Mouse (Mus musculus): ENCODE measurements around the gene Clec11a. TPM values are rescaled to one million over a fixed set of nuclear protein-coding genes. Genes with fewer than 3 reads are reported as not detected.

The Clec11a gene
- polyA plus RNA-seq, 1 experiment from 2014 or later, result 3.2 TPM

DNA sequence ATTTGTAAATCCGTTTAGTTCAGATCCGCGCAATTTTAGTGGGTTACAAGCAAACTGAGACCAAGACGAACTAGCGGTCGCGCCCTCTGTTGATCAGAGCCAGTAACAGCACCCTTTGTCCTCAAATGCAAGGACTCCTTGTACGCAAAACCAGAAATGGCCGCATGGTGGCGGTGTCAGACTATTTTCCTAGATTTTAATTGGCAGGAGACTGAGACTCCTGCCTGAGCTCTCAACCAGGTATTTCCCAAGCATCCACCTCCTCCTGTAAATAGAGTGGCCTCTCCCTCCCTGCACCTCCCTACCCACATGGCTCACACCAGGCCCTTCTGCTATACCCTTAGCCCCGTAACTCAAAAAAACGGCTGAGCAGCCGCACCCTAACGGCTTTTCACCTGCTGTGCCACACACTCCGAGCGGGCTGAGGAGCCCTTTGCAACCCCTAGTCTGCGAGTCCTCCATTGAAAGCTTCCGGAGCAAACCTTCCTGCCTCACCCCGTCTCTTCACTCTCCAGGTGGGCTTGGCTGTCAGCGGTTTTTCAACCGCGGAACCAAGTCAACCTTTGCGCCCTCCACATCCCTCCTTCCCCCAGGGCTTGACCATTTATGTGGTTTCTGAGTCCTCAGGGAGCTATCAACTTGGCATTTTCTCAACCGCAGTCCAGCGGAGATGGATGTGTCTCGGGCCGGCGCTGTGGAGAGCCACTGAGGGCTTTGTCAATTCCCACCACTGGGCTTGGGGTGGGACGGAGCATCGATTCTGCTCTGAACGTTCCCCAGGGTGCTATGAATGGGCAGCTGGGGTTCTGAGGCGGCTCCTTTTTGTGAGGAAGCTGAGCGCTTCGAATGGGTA is 43.7 kb downstream of the Clec11a start:
- H3K4me1 ChIP-seq (replicated peaks; ENCODE audit: control insufficient read depth, insufficient read depth, low read length), result peaks cover 3% of the 10 kb centered on the region; the same call in 1 of the 2 replicates
- H3K36me3 ChIP-seq (ENCODE audit: control insufficient read depth, insufficient read depth, low read length), result no peaks in the 10 kb centered on the region
- 2% methylated on average over 34 of the region's 34 CpGs for WGBS
- H3K4me2 ChIP-seq (ENCODE audit: low read depth, low read length, severe bottlenecking), result peak overlapping the region; percentile 48
- no peak overlapping the region for H3K27ac ChIP-seq (ENCODE audit: low read depth, low read length)
- H3K9ac ChIP-seq (ENCODE audit: low read length), result peak overlapping the region; percentile 43
- H3K4me3 ChIP-seq (ENCODE audit: low read depth, low read length), result peak overlapping the region; percentile 18; the same call in 1 of the 2 replicates
- DNase-seq (ENCODE audit: low spot score) (peak; percentile 96), ATAC-seq (replicated peaks; ENCODE audit: low FRiP score) (peak; percentile 68)
- H3K27me3 ChIP-seq (ENCODE audit: control insufficient read depth, insufficient read depth, low read length), result peaks cover 2% of the 10 kb centered on the region; the same call in 1 of the 2 replicates
- no peaks in the 10 kb centered on the region for H3K9me3 ChIP-seq (ENCODE audit: control insufficient read depth, low read length)

GRCm38 (mm10) chr7:44261147-44261546 is 45.6 kb downstream of the Clec11a start, which contains the start of gene Gm15517:
Gm15517 (plus strand) TSS chr7:44261447.
- WGBS, result 73% methylated on average over 5 of the region's 5 CpGs
- H3K36me3 ChIP-seq (ENCODE audit: control insufficient read depth, insufficient read depth, low read length), result no peaks in the 10 kb centered on the region
- no peaks in the 10 kb centered on the region for H3K9me3 ChIP-seq (ENCODE audit: control insufficient read depth, low read length)
- peaks cover 3% of the 10 kb centered on the region; the same call in 1 of the 2 replicates for H3K4me1 ChIP-seq (replicated peaks; ENCODE audit: control insufficient read depth, insufficient read depth, low read length)
- no peak within 1 kb of the TSS for H3K4me2 ChIP-seq (ENCODE audit: low read depth, low read length, severe bottlenecking)
- H3K27ac ChIP-seq (ENCODE audit: low read depth, low read length), result no peak within 1 kb of the TSS
- DNase-seq (ENCODE audit: low spot score) (no peak), ATAC-seq (replicated peaks; ENCODE audit: low FRiP score) (no peak)
- H3K27me3 ChIP-seq (ENCODE audit: control insufficient read depth, insufficient read depth, low read length), result peaks cover 2% of the 10 kb centered on the region; the same call in 1 of the 2 replicates
- no peak within 1 kb of the TSS for H3K9ac ChIP-seq (ENCODE audit: low read length)
- no peak within 1 kb of the TSS for H3K4me3 ChIP-seq (ENCODE audit: low read depth, low read length)

DNA sequence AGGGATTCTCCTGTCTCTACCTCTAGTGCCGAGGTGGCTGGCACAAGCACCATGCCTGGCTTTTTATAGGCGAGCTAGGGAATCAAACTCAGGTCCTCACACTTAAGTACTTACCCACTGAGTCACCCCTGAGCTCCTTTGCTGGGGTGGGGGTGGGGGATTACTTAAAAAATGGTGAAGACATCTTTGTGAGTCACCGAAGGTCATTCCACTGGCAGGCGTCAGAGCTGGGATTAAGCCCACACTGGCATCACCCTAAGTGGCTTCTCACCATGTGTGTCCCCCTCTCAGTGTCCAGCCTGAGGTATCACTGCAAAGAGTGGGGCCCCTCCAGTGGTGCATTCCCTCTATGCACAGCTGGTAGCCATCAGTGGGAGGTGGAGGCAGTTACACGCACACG is 46.3 kb downstream of the Clec11a start:
- Histone ChIP-seq H3K36me3 (ENCODE audit: control insufficient read depth, insufficient read depth, low read length) (no peaks in the 10 kb centered on the region), H3K4me2 (ENCODE audit: low read depth, low read length, severe bottlenecking) (no peak overlapping the region), H3K4me1 (replicated peaks; ENCODE audit: control insufficient read depth, insufficient read depth, low read length) (peaks cover 3% of the 10 kb centered on the region; the same call in 1 of the 2 replicates), H3K4me3 (ENCODE audit: low read depth, low read length) (no peak overlapping the region), H3K9me3 (ENCODE audit: control insufficient read depth, low read length) (no peaks in the 10 kb centered on the region), H3K27me3 (ENCODE audit: control insufficient read depth, insufficient read depth, low read length) (peaks cover 2% of the 10 kb centered on the region; the same call in 1 of the 2 replicates), H3K9ac (ENCODE audit: low read length) (no peak overlapping the region), H3K27ac (ENCODE audit: low read depth, low read length) (no peak overlapping the region)
- DNase-seq (ENCODE audit: low spot score) (no peak), ATAC-seq (replicated peaks; ENCODE audit: low FRiP score) (no peak)
- 74% methylated on average over 6 of the region's 6 CpGs for WGBS

DNA sequence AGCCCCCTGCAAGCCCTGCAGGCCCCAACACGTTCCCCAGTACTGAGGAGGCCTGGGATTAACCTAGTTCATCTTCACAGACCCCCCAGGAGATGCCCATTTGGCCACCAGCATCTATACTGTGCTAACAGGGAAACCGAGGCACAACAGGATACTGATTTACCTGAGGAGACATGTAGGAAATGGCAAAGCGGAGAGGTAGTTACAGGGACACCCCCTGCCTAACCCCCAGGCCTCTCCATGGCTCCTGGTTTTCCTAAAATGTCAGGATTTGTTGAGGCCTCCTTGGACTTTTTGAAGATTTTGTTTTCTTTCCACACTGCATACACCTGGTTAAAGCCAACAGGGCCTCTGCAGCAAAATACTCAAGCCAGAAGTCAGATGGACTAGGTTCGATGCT is 49.4 kb downstream of the Clec11a start, which contains the start of gene Acp4:
Acp4 (minus strand) TSS at position 101 of the 400 bp plus-strand sequence.
- no peak for ATAC-seq (replicated peaks; ENCODE audit: low FRiP score)
- 75% methylated on average over 4 of the region's 4 CpGs for WGBS
- Histone ChIP-seq H3K9me3 (ENCODE audit: control insufficient read depth, low read length) (no peaks in the 10 kb centered on the region), H3K4me1 (replicated peaks; ENCODE audit: control insufficient read depth, insufficient read depth, low read length) (no peaks in the 10 kb centered on the region), H3K27me3 (ENCODE audit: control insufficient read depth, insufficient read depth, low read length) (no peaks in the 10 kb centered on the region), H3K36me3 (ENCODE audit: control insufficient read depth, insufficient read depth, low read length) (peaks cover 5% of the 10 kb centered on the region; the same call in 1 of the 2 replicates), H3K9ac (ENCODE audit: low read length) (no peak within 1 kb of the TSS), H3K27ac (ENCODE audit: low read depth, low read length) (no peak within 1 kb of the TSS), H3K4me2 (ENCODE audit: low read depth, low read length, severe bottlenecking) (no peak within 1 kb of the TSS), H3K4me3 (ENCODE audit: low read depth, low read length) (no peak within 1 kb of the TSS)
- no peak for DNase-seq (ENCODE audit: low spot score)

DNA sequence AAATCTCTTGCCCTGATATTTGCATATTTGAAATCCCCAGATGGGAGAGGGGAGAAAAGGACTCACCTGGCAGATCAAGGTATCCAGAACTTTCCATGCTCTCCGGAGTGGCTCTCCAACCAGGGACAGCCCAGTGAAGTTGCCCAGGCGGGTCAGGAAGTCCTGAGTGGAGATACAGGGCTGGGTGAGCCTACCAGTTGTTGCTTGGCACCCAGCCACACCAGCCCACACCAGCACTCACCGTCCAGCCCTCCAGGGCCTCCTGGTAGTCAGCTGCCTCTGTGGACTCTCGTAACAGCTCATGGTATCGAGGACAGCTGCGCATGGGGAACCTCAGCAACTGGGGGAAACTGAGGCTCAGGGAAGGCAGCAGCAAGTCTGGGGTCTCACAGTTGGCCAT is 51.8 kb downstream of the Clec11a start:
- Histone ChIP-seq H3K9me3 (ENCODE audit: control insufficient read depth, low read length) (no peaks in the 10 kb centered on the region), H3K36me3 (ENCODE audit: control insufficient read depth, insufficient read depth, low read length) (peaks cover 9% of the 10 kb centered on the region; the same call in 1 of the 2 replicates), H3K9ac (ENCODE audit: low read length) (no peak overlapping the region), H3K27ac (ENCODE audit: low read depth, low read length) (no peak overlapping the region), H3K4me1 (replicated peaks; ENCODE audit: control insufficient read depth, insufficient read depth, low read length) (no peaks in the 10 kb centered on the region), H3K4me2 (ENCODE audit: low read depth, low read length, severe bottlenecking) (no peak overlapping the region), H3K27me3 (ENCODE audit: control insufficient read depth, insufficient read depth, low read length) (no peaks in the 10 kb centered on the region), H3K4me3 (ENCODE audit: low read depth, low read length) (no peak overlapping the region)
- ATAC-seq (replicated peaks; ENCODE audit: low FRiP score), result no peak
- DNase-seq (ENCODE audit: low spot score), result no peak
- WGBS, result 86% methylated on average over 6 of the region's 6 CpGs

- ATAC-seq (replicated peaks; ENCODE audit: low FRiP score) (no peak), DNase-seq (ENCODE audit: low spot score) (no peak)
- H3K27ac ChIP-seq (ENCODE audit: low read depth, low read length), result no peak overlapping the region
- no peaks in the 10 kb centered on the region for H3K27me3 ChIP-seq (ENCODE audit: control insufficient read depth, insufficient read depth, low read length)
- H3K4me2 ChIP-seq (ENCODE audit: low read depth, low read length, severe bottlenecking), result no peak overlapping the region
- H3K9me3 ChIP-seq (ENCODE audit: control insufficient read depth, low read length), result no peaks in the 10 kb centered on the region
- H3K4me3 ChIP-seq (ENCODE audit: low read depth, low read length), result no peak overlapping the region
- no peak overlapping the region for H3K9ac ChIP-seq (ENCODE audit: low read length)
- H3K4me1 ChIP-seq (replicated peaks; ENCODE audit: control insufficient read depth, insufficient read depth, low read length), result no peaks in the 10 kb centered on the region; the same call in 1 of the 2 replicates
- peaks cover 10% of the 10 kb centered on the region; the same call in 1 of the 2 replicates for H3K36me3 ChIP-seq (ENCODE audit: control insufficient read depth, insufficient read depth, low read length)
- WGBS, result 64% methylated on average over 15 of the region's 15 CpGs
Observed at GRCm38 (mm10) chr7:44253023-44253616, 53.6 kb downstream of the Clec11a start.

Other genes starting within 250 kb of the Clec11a start
- not detected in 2 replicates for gene Klk1b21, start 204.6 kb downstream of the Clec11a start, polyA plus RNA-seq (2014; fragmentation: Nextera tagmentation; extraction: Ambion mirVana)
- gene Klk1b22, start 194.2 kb downstream of the Clec11a start, polyA plus RNA-seq (2014; fragmentation: Nextera tagmentation; extraction: Ambion mirVana), result not detected in 2 replicates
- gene Klk1b16, start 170.1 kb downstream of the Clec11a start, polyA plus RNA-seq (2014; fragmentation: Nextera tagmentation; extraction: Ambion mirVana), result not detected in 2 replicates
- gene Klk1b24, start 118.7 kb downstream of the Clec11a start, polyA plus RNA-seq (2014; fragmentation: Nextera tagmentation; extraction: Ambion mirVana), result not detected in 2 replicates
- not detected in 2 replicates for gene Klk1b3, start 108.7 kb downstream of the Clec11a start, polyA plus RNA-seq (2014; fragmentation: Nextera tagmentation; extraction: Ambion mirVana)
- gene Klk1b4, start 99.5 kb downstream of the Clec11a start, polyA plus RNA-seq (2014; fragmentation: Nextera tagmentation; extraction: Ambion mirVana), result not detected in 2 replicates
- gene Klk1b5, start 91.0 kb downstream of the Clec11a start, polyA plus RNA-seq (2014; fragmentation: Nextera tagmentation; extraction: Ambion mirVana), result not detected in 2 replicates
- not detected in 2 replicates for gene Klk1, start 81.5 kb downstream of the Clec11a start, polyA plus RNA-seq (2014; fragmentation: Nextera tagmentation; extraction: Ambion mirVana)
- gene Gm36864, start 70.7 kb downstream of the Clec11a start, polyA plus RNA-seq (2014; fragmentation: Nextera tagmentation; extraction: Ambion mirVana), result not detected in 2 replicates
- gene 1700028J19Rik, start 60.2 kb downstream of the Clec11a start, polyA plus RNA-seq (2014; fragmentation: Nextera tagmentation; extraction: Ambion mirVana), result 0.99 and 1.3 TPM in 2 replicates
- 167 and 178 TPM in 2 replicates for gene 2410002F23Rik, start 60.2 kb downstream of the Clec11a start, polyA plus RNA-seq (2014; fragmentation: Nextera tagmentation; extraction: Ambion mirVana)
- gene Acp4, start 49.5 kb downstream of the Clec11a start, polyA plus RNA-seq (2014; fragmentation: Nextera tagmentation; extraction: Ambion mirVana), result 0.17 TPM in 1 of 2 replicates, not detected in the other
- not detected in 2 replicates for gene Gm15517, start 45.5 kb downstream of the Clec11a start, polyA plus RNA-seq (2014; fragmentation: Nextera tagmentation; extraction: Ambion mirVana)
- gene Shank1, start 3.4 kb upstream of the Clec11a start, polyA plus RNA-seq (2014; fragmentation: Nextera tagmentation; extraction: Ambion mirVana), result 3.6 and 4.2 TPM in 2 replicates
- 3.2 and 4.0 TPM in 2 replicates for gene Syt3, start 77.2 kb upstream of the Clec11a start, polyA plus RNA-seq (2014; fragmentation: Nextera tagmentation; extraction: Ambion mirVana)
- gene 1700008O03Rik, start 78.9 kb upstream of the Clec11a start, polyA plus RNA-seq (2014; fragmentation: Nextera tagmentation; extraction: Ambion mirVana), result 0.89 and 0.96 TPM in 2 replicates
- 8.2 and 9.8 TPM in 2 replicates for gene Lrrc4b, start 122.1 kb upstream of the Clec11a start, polyA plus RNA-seq (2014; fragmentation: Nextera tagmentation; extraction: Ambion mirVana)
- gene Aspdh, start 158.5 kb upstream of the Clec11a start, polyA plus RNA-seq (2014; fragmentation: Nextera tagmentation; extraction: Ambion mirVana), result 2.6 and 2.9 TPM in 2 replicates
- gene Josd2, start 161.1 kb upstream of the Clec11a start, polyA plus RNA-seq (2014; fragmentation: Nextera tagmentation; extraction: Ambion mirVana), result 60.9 and 68.9 TPM in 2 replicates
- gene Emc10, start 189.6 kb upstream of the Clec11a start, polyA plus RNA-seq (2014; fragmentation: Nextera tagmentation; extraction: Ambion mirVana), result 115 and 124 TPM in 2 replicates
- gene Fam71e1, start 189.7 kb upstream of the Clec11a start, polyA plus RNA-seq (2014; fragmentation: Nextera tagmentation; extraction: Ambion mirVana), result 22.3 and 25.3 TPM in 2 replicates
- 0.23 TPM in 1 of 2 replicates, not detected in the other for gene Mybpc2, start 217.8 kb upstream of the Clec11a start, polyA plus RNA-seq (2014; fragmentation: Nextera tagmentation; extraction: Ambion mirVana)
- 0.13 and 0.23 TPM in 2 replicates for gene Spib, start 225.2 kb upstream of the Clec11a start, polyA plus RNA-seq (2014; fragmentation: Nextera tagmentation; extraction: Ambion mirVana)
- gene Pold1, start 241.9 kb upstream of the Clec11a start, polyA plus RNA-seq (2014; fragmentation: Nextera tagmentation; extraction: Ambion mirVana), result 124 and 133 TPM in 2 replicates
- gene Nr1h2, start 247.0 kb upstream of the Clec11a start, polyA plus RNA-seq (2014; fragmentation: Nextera tagmentation; extraction: Ambion mirVana), result 72.3 and 76.4 TPM in 2 replicates

Measured in forebrain, embryonic 11.5 days (tissue).